Mouse (Mus musculus): Measurements from ENCODE around the gene Sh3rf3. TPM values are rescaled to one million over a fixed set of nuclear protein-coding genes. Genes with fewer than 3 reads are reported as not detected.

Gene Sh3rf3
- total RNA-seq, 2 experiments from 2014 or later: 2.4 to 2.6 TPM

DNA sequence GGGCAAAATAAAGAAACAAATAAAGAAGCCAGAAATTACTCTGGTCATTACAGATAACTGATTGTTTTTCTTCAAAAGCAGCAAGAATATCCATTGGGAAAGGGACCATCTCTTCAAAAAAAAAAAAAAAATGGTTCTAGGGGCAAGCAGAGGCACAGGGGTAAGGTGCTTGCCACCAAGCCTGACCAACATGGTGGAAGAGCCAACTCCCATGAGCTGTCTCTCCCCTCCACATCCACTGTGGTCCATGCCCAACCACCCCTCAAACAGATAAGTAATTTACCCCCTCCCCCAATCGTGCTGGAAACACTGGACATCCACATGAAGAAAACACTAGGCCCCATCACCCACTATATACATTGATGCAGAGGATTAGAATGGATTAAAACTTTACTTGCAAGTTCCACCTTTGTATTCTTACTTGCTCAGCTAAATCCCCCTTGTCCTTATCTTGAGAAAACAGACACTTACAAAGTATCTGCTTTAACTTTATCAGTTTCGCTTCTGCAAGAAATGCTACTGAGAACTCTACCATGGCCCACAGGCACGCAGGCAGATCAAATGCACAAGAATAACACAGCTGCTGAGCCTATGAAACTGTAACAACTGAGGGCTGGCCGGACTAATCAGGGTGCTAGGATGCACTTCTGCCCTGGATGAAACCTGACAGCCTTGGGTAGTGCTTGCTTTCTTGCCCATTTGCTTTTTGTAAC lies 349.2 kb downstream of the Sh3rf3 start:
- DNase-seq (ENCODE audit: low spot score in 2 of 2): no peak

DNA sequence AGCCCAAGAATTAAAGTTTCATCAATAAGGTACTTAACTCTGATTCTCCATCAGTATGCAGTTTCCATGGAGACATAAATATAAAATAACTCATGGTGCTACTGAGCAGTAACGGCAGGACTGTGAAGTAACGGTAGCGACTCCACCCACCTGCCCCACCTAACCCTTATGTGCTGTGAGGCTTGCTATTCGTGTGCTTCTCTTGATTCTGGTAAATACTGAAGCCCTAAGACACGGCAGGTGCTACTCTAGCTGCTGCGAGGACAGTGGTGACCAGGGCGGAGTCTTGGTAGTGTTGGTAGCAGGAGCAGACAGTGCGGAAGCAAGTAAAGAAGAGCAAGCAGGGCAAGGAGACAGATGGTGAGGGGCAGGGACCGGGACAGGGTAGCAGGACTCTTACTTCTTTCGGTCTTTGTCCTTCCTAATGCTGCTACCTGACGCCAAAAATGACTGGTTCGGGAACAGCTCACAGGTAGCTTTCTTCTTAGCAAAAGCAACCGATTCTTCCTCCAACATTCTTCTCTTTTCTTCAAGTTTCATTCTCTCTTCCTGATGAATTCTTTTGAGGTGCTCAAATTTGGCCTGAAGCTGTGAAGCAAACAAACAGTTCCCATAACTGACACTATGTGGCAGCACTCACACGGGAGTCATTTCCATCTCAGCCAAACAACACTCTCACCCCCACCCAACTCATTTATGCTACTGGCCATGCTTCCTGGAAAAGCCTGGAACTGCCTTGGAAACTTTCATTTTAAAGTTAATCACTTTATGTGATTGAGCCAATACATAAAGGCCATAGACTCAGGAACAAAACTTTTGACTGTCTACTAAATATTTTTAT lies 353.2 kb downstream of the Sh3rf3 start:
- no peak for DNase-seq (ENCODE audit: low spot score in 2 of 2)

DNA sequence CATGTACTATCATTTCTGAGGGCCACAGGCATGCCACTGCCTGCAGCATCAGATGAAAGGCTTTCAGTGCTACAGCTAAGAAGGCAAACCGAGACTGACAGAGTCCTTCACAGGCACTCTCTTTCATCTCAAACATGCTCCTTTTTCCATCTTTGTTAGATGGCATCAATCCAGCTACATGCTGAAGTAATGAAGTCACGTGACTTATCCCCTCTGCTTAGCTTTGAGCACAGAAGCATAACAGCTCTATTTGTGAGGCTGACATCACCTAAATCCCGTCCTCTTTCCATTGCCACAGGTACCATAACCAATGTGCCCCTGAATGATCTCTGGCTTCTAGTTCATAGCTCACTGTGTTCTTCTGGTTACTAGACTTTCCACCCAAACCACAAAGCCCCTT lies 357.9 kb downstream of the Sh3rf3 start:
- DNase-seq (ENCODE audit: low spot score in 2 of 2): no peak

DNA sequence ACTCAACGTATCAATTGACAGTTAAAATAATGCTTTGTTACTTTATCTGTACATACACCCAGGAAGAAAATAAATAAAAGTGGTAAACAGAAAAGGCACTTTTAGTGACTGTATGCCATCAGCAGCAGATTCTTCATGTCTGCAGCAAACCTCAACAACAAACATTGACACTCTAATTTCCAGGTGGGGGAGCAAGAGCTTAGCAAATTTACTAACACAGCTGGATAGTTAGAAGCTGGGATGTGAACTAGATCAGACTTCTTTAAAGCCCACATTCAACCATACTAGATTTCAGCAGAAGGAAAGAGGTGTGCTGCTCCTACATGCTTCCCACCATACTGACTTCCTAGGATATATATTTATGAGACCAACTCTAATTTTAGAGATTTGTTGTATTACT lies 359.4 kb downstream of the Sh3rf3 start:
- no peak for DNase-seq (ENCODE audit: low spot score in 2 of 2)

DNA sequence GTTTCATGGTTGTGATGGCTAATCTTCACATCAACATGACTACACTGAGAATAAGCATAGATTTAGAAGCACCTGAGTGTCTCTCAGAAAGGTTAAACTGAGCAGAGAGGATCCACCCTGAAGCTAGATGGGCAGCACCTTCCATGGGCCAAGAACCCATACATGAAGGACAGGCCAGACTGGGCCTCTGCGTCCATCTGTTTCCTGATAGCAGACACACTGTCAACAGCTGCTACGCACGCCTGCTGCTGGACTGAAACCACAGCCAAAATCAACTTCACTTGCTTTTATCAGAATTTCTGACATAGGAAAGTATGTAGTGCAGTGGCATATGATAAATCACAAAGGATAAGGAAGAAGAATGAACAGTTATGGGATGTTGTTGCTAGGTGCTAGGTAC lies 366.5 kb downstream of the Sh3rf3 start:
- DNase-seq (ENCODE audit: low spot score in 2 of 2): no peak

DNA sequence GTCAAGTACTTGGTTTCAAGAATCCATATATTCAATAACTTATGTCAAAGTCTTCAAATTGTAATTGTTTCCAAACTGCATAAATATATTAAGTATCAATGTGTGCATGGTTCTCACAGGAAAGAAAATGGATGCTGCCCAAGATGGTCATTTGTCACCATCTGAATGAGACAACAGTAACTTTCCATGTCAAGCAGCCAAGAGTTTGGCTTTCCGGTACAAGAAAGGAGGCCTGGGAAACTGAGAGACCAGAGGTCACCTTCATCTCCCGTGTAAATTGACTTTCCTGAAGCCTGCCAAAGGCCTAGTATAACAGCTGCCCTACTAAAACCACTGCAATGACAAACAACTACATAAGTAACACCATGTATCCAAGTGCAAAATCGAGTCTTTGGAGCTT lies 369.1 kb downstream of the Sh3rf3 start:
- no peak for DNase-seq (ENCODE audit: low spot score in 2 of 2)

Small RNA genes lying within 50 kb of the gene (microRNA-seq; reads per million reads assigned to microRNA genes)
- not detected for gene Gm27672

Other genes with a start within 250 kb of the Sh3rf3 start
- under 1 TPM; 0.28 TPM for gene Edar, start 137.7 kb upstream of the Sh3rf3 start, total RNA-seq (2021)
- not detected for gene Gm17542, start 95.1 kb upstream of the Sh3rf3 start, total RNA-seq (2021)

All from adrenal gland, postnatal 4 days (tissue).